Mouse (Mus musculus) large intestine, adult 2 months (tissue): ENCODE results near the gene Apoh. TPM values are rescaled to one million over a fixed set of nuclear protein-coding genes. Genes with fewer than 3 reads are reported as not detected.

Source experiments
- DNase-seq: peaks from one replicate; pipeline ENCODE4 v3.0.0-alpha.2; 2012; ENCODE audit warnings: low read depth, low spot score
- WGBS: fragments of 180-500 bp; shearing (Covaris S2); methylation state at CpG from one replicate; pipeline ENCODE4 v1.1.7; 2018; 5-methylcytosine and 5-hydroxymethylcytosine counted together
- polyA plus RNA-seq: library from polyadenylated mRNA; depleted of rRNA; stranded (reverse); fragments of >200 nt; gene quantifications from 2 replicates; pipeline ENCODE4 v1.2.3, GENCODE M21; 2012; rRNA removed

Gene Apoh
- polyA plus RNA-seq, 1 experiment: 0.84 TPM

- WGBS: 55% methylated on average over 6 of the region's 6 CpGs
- DNase-seq: no peak
These were observed 84.0 kb downstream of the Apoh start for GRCm38 (mm10) chr11:108427191-108427590.

GRCm38 (mm10) chr11:108429076-108429475, 85.9 kb downstream of the Apoh start:
- WGBS: 51% methylated on average over 2 of the region's 2 CpGs
- no peak for DNase-seq

- no peak for DNase-seq
- WGBS: 79% methylated on average over 11 of the region's 11 CpGs
These were observed 100.9 kb downstream of the Apoh start for GRCm38 (mm10) chr11:108443893-108444563.

DNA sequence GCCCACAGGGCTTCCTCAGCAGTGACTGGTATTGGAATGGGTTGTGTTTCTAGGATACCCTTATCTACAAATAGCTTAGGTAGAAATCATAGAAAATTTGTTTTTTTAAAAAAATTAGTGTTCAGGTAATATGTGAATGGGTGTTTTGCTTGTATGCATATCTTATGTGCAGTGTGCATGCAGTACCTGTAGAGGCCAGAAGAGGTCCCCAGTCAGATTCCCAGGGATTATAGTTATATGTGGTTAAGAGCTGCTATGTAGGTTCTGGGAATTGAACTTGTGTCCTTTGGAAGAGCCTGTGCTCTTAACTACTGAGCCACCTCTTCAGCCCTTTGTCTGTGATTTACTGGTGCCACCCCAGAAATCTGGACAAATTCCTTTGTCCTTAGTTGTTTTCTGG, 104.0 kb downstream of the Apoh start:
- DNase-seq: no peak

- WGBS: 31% methylated on average over 3 of the region's 3 CpGs
- DNase-seq: peak; percentile 40
These were observed 106.7 kb downstream of the Apoh start for GRCm38 (mm10) chr11:108449811-108450210.

DNA sequence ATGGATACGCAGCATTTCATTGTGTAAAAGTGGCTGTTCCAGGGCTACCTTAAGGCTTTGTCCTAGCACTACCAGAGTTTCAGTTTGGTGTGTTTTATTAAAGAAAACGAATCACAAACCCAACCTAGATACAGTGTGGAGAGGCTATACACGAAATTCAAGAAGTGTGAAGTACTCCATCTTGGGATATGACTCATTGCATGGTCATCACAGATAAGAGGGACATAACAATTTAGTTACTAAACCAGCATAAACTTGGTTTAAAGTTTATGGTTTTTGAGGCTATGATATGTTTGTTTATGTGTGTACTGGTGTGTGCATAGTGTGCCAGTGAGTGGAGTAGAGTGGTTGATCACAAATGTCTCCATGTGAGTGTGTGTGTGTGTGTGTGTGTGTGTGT, 116.4 kb downstream of the Apoh start:
- DNase-seq: peak; percentile 3
- 73% methylated on average over 3 of the region's 3 CpGs for WGBS

Other genes starting within 250 kb of the Apoh start
- gene Prkca, start 574 bp downstream of the Apoh start, polyA plus RNA-seq: 14.7 and 25.1 TPM in 2 replicates
- 0.21 and 0.37 TPM in 2 replicates for gene Cep112, start 81.8 kb downstream of the Apoh start, polyA plus RNA-seq